Mouse (Mus musculus) bone marrow, adult 2 months (tissue): Measurements from ENCODE around the gene Atg10.

ENCODE experiments used
- CTCF ChIP-seq: fragments of 200-500 bp; IDR thresholded peaks from 2 replicates; pipeline ENCODE4 v1.5.1; 2011; ENCODE audit warnings: low read length, control low read depth; ENCODE audit not compliant: control insufficient read depth, insufficient read depth
- POLR2A ChIP-seq: fragments of 200-500 bp; IDR thresholded peaks from 2 replicates; pipeline ENCODE4 v1.6.1; 2011; ENCODE audit warnings: low read depth, mild to moderate bottlenecking, control low read depth, low read length, borderline replicate concordance; ENCODE audit not compliant: control insufficient read depth

GRCm38 (mm10) chr13:91180364-91180763 lies 43.4 kb downstream of the Atg10 start:
- no peak for TF ChIP-seq CTCF
- no peak for TF ChIP-seq POLR2A
